Mouse (Mus musculus) lung, embryonic 15.5 days (tissue): Measurements from ENCODE around the gene Kcnip1. TPM values are rescaled to one million over a fixed set of nuclear protein-coding genes. Genes with fewer than 3 reads are reported as not detected.
A peak's percentile ranks its signal among the peaks of the same experiment; 100 is the strongest.

Source experiments
- ATAC-seq: fragments of 200-750 bp; cut with Nextera tagmentation; 2 replicates; pipeline ENCODE4 v1.8.0; 2017; ENCODE audit warnings: moderate number of reproducible peaks, borderline replicate concordance; ENCODE audit not compliant: low FRiP score, low TSS enrichment; ENCODE audit errors: extremely low read depth
- H3K27ac ChIP-seq: fragments of 300-500 bp; sonication (generic); 2 replicates; pipeline ENCODE4 v1.5.1; 2015; ENCODE audit warnings: moderate library complexity, mild to moderate bottlenecking, inconsistent platforms
- H3K27me3 ChIP-seq: fragments of 300-500 bp; sonication (generic); 2 replicates; pipeline ENCODE4 v1.6.1; 2015; ENCODE audit warnings: inconsistent platforms
- H3K36me3 ChIP-seq: fragments of 300-500 bp; sonication (generic); 2 replicates; pipeline ENCODE4 v1.6.1; 2015; ENCODE audit warnings: inconsistent platforms
- H3K4me1 ChIP-seq: fragments of 300-500 bp; sonication (generic); 2 replicates; pipeline ENCODE4 v1.6.1; 2015; ENCODE audit warnings: inconsistent platforms
- H3K4me2 ChIP-seq: fragments of 300-500 bp; sonication (generic); 2 replicates; pipeline ENCODE4 v1.6.1; 2015; ENCODE audit warnings: inconsistent platforms, mild to moderate bottlenecking, moderate library complexity
- H3K4me3 ChIP-seq: fragments of 300-500 bp; sonication (generic); 2 replicates; pipeline ENCODE4 v1.5.1; 2015; ENCODE audit warnings: mild to moderate bottlenecking, inconsistent platforms
- H3K9ac ChIP-seq: fragments of 300-500 bp; sonication (generic); 2 replicates; pipeline ENCODE4 v1.6.1; 2015; ENCODE audit warnings: inconsistent platforms
- H3K9me3 ChIP-seq: fragments of 300-500 bp; sonication (generic); 2 replicates; pipeline ENCODE4 v1.6.1; 2016; ENCODE audit warnings: inconsistent platforms
- whole genome bisulfite sequencing: fragments of 180-500 bp; shearing (Covaris S2); methylation state at CpG from one replicate; pipeline ENCODE4 v1.1.7; 2015; 5-methylcytosine and 5-hydroxymethylcytosine counted together
- polyA plus RNA-seq: library from polyadenylated mRNA; unstranded; fragments of >200 nt; fragmentation: Nextera tagmentation; extraction: Ambion mirVana; gene quantifications from 2 replicates; pipeline ENCODE4 v1.2.1, GENCODE M21; 2015

Kcnip1 gene
- polyA plus RNA-seq, 1 experiment from 2014 or later: 0.70 TPM

GRCm38 (mm10) chr11:33614218-33614617 is 378.7 kb downstream of the Kcnip1 start:
- H3K9me3 ChIP-seq: no peaks in the 10 kb centered on the region
- ATAC-seq: peak; percentile 73; the same call in 1 of the 2 replicates
- no peak overlapping the region for H3K4me2 ChIP-seq
- no peaks in the 10 kb centered on the region for H3K4me1 ChIP-seq
- no peak overlapping the region for H3K27ac ChIP-seq
- H3K4me3 ChIP-seq: no peak overlapping the region
- no peaks in the 10 kb centered on the region for H3K27me3 ChIP-seq
- 5% methylated on average over 15 of the region's 15 CpGs for WGBS
- no peak overlapping the region for H3K9ac ChIP-seq
- H3K36me3 ChIP-seq: no peaks in the 10 kb centered on the region

GRCm38 (mm10) chr11:33607784-33608183 is 385.2 kb downstream of the Kcnip1 start:
- ATAC-seq: peak; percentile 33; the same call in 1 of the 2 replicates
- Histone ChIP-seq H3K4me3 (no peak overlapping the region), H3K4me1 (no peaks in the 10 kb centered on the region), H3K4me2 (no peak overlapping the region), H3K27ac (no peak overlapping the region), H3K36me3 (no peaks in the 10 kb centered on the region), H3K9ac (no peak overlapping the region), H3K9me3 (no peaks in the 10 kb centered on the region), H3K27me3 (no peaks in the 10 kb centered on the region)
- 5% methylated on average over 3 of the region's 3 CpGs for WGBS

GRCm38 (mm10) chr11:33603174-33603573 is 389.8 kb downstream of the Kcnip1 start:
- no peaks in the 10 kb centered on the region for H3K36me3 ChIP-seq
- H3K9ac ChIP-seq: no peak overlapping the region
- ATAC-seq: no peak
- H3K4me2 ChIP-seq: no peak overlapping the region
- 37% methylated on average over 2 of the region's 2 CpGs for WGBS
- H3K4me1 ChIP-seq: no peaks in the 10 kb centered on the region
- no peak overlapping the region for H3K4me3 ChIP-seq
- H3K27me3 ChIP-seq: no peaks in the 10 kb centered on the region
- no peaks in the 10 kb centered on the region for H3K9me3 ChIP-seq
- H3K27ac ChIP-seq: no peak overlapping the region; the same call in 1 of the 2 replicates

GRCm38 (mm10) chr11:33598986-33599385 is 394.0 kb downstream of the Kcnip1 start, which contains the start of gene D130052B06Rik:
Gene D130052B06Rik (plus strand): TSS chr11:33599302.
- ATAC-seq: no peak
- H3K27ac ChIP-seq: no peak within 1 kb of the TSS
- H3K9ac ChIP-seq: no peak within 1 kb of the TSS
- H3K36me3 ChIP-seq: no peaks in the 10 kb centered on the region
- no peak within 1 kb of the TSS for H3K4me3 ChIP-seq
- WGBS: 58% methylated on average over 4 of the region's 4 CpGs
- no peaks in the 10 kb centered on the region for H3K27me3 ChIP-seq
- no peaks in the 10 kb centered on the region for H3K9me3 ChIP-seq
- H3K4me2 ChIP-seq: no peak within 1 kb of the TSS
- no peaks in the 10 kb centered on the region for H3K4me1 ChIP-seq

- Histone ChIP-seq H3K4me2 (no peak overlapping the region), H3K9me3 (no peaks in the 10 kb centered on the region), H3K36me3 (no peaks in the 10 kb centered on the region), H3K9ac (no peak overlapping the region), H3K27ac (no peak overlapping the region), H3K4me3 (no peak overlapping the region), H3K4me1 (no peaks in the 10 kb centered on the region), H3K27me3 (no peaks in the 10 kb centered on the region)
- WGBS: 77% methylated on average over 4 of the region's 4 CpGs
- ATAC-seq: no peak
These were observed 396.3 kb downstream of the Kcnip1 start for GRCm38 (mm10) chr11:33596655-33597054.

- H3K4me2 ChIP-seq: no peak overlapping the region
- H3K9ac ChIP-seq: no peak overlapping the region
- 71% methylated on average over 4 of the region's 4 CpGs for WGBS
- no peaks in the 10 kb centered on the region for H3K36me3 ChIP-seq
- ATAC-seq: no peak
- no peak overlapping the region for H3K4me3 ChIP-seq
- no peaks in the 10 kb centered on the region for H3K9me3 ChIP-seq
- H3K4me1 ChIP-seq: no peaks in the 10 kb centered on the region
- no peaks in the 10 kb centered on the region for H3K27me3 ChIP-seq
- H3K27ac ChIP-seq: no peak overlapping the region
These were observed 400.1 kb downstream of the Kcnip1 start for GRCm38 (mm10) chr11:33592826-33593225.

- no peak overlapping the region for H3K4me3 ChIP-seq
- H3K36me3 ChIP-seq: no peaks in the 10 kb centered on the region
- H3K9me3 ChIP-seq: no peaks in the 10 kb centered on the region
- no peak overlapping the region for H3K9ac ChIP-seq
- H3K4me1 ChIP-seq: no peaks in the 10 kb centered on the region
- H3K27ac ChIP-seq: no peak overlapping the region
- ATAC-seq: no peak
- 81% methylated on average over 3 of the region's 3 CpGs for WGBS
- no peaks in the 10 kb centered on the region for H3K27me3 ChIP-seq
- no peak overlapping the region for H3K4me2 ChIP-seq
These were observed 402.2 kb downstream of the Kcnip1 start for GRCm38 (mm10) chr11:33590771-33591170.

GRCm38 (mm10) chr11:33586614-33587013 is 406.3 kb downstream of the Kcnip1 start:
- Histone ChIP-seq H3K27me3 (no peaks in the 10 kb centered on the region), H3K36me3 (no peaks in the 10 kb centered on the region)
- WGBS: 64% methylated on average over 6 of the region's 6 CpGs

GRCm38 (mm10) chr11:33579621-33580020 is 413.3 kb downstream of the Kcnip1 start:
- ATAC-seq: peak; percentile 46; the same call in 1 of the 2 replicates
- 21% methylated on average over 3 of the region's 3 CpGs for WGBS
- Histone ChIP-seq H3K4me2 (no peak overlapping the region), H3K4me1 (no peaks in the 10 kb centered on the region), H3K36me3 (no peaks in the 10 kb centered on the region), H3K9ac (no peak overlapping the region), H3K4me3 (no peak overlapping the region), H3K27me3 (no peaks in the 10 kb centered on the region), H3K27ac (no peak overlapping the region), H3K9me3 (no peaks in the 10 kb centered on the region)

More at GRCm38 (mm10) chr11:33586614-33587013, 406.3 kb downstream of the Kcnip1 start:
- Histone ChIP-seq H3K9me3 (no peaks in the 10 kb centered on the region), H3K9ac (no peak overlapping the region), H3K4me2 (no peak overlapping the region), H3K4me1 (no peaks in the 10 kb centered on the region), H3K27ac (no peak overlapping the region), H3K4me3 (no peak overlapping the region)
- no peak for ATAC-seq

Other genes starting within 250 kb of the Kcnip1 start
- 1.5 TPM in 2 replicates for gene Kcnmb1, start 30.1 kb downstream of the Kcnip1 start, polyA plus RNA-seq
- 2.5 and 5.3 TPM in 2 replicates for gene Lcp2, start 53.8 kb upstream of the Kcnip1 start, polyA plus RNA-seq
- gene 4930469K13Rik, start 105.4 kb upstream of the Kcnip1 start, polyA plus RNA-seq: 0.46 TPM in 1 of 2 replicates, not detected in the other
- not detected in 2 replicates for gene Foxi1, start 214.9 kb upstream of the Kcnip1 start, polyA plus RNA-seq